Mouse (Mus musculus): ENCODE data around the gene Tmem91. TPM values are rescaled to one million over a fixed set of nuclear protein-coding genes. Genes with fewer than 3 reads are reported as not detected.

Gene Tmem91
- polyA plus RNA-seq, 1 experiment from 2014 or later = 5.7 TPM

- Histone ChIP-seq H3K9ac (peak overlapping the region; percentile 58), H3K27ac (no peak overlapping the region), H3K4me3 (peak overlapping the region; percentile 65), H3K4me1 (peaks cover 9% of the 10 kb centered on the region; the same call in 1 of the 2 replicates), H3K27me3 (replicated peaks) (no peaks in the 10 kb centered on the region), H3K36me3 (peaks cover 6% of the 10 kb centered on the region; the same call in 1 of the 2 replicates), H3K4me2 (replicated peaks) (peak overlapping the region; percentile 82), H3K9me3 (no peaks in the 10 kb centered on the region)
- ATAC-seq (ENCODE audit: low FRiP score, low read depth) = no peak
- 43% methylated on average over 10 of the region's 10 CpGs for WGBS
Observed at GRCm38 (mm10) chr7:25657785-25658184, 17.2 kb downstream of the Tmem91 start.

- Histone ChIP-seq H3K36me3 (no peaks in the 10 kb centered on the region), H3K9me3 (no peaks in the 10 kb centered on the region), H3K27ac (no peak overlapping the region), H3K4me1 (peaks cover 9% of the 10 kb centered on the region; the same call in 1 of the 2 replicates), H3K27me3 (replicated peaks) (no peaks in the 10 kb centered on the region), H3K4me2 (replicated peaks) (no peak overlapping the region), H3K4me3 (no peak overlapping the region), H3K9ac (no peak overlapping the region)
- WGBS = 78% methylated on average over 11 of the region's 11 CpGs
- no peak for ATAC-seq (ENCODE audit: low FRiP score, low read depth)
Observed at GRCm38 (mm10) chr7:25655601-25656428, 19.2 kb downstream of the Tmem91 start.

- Histone ChIP-seq H3K9ac (no peak overlapping the region), H3K4me2 (replicated peaks) (no peak overlapping the region), H3K27ac (no peak overlapping the region), H3K27me3 (replicated peaks) (no peaks in the 10 kb centered on the region), H3K4me3 (no peak overlapping the region), H3K4me1 (peaks cover under 1% of the 10 kb centered on the region; the same call in 1 of the 2 replicates), H3K36me3 (no peaks in the 10 kb centered on the region; the same call in 1 of the 2 replicates), H3K9me3 (no peaks in the 10 kb centered on the region)
- 92% methylated on average over 12 of the region's 12 CpGs for WGBS
- no peak for ATAC-seq (ENCODE audit: low FRiP score, low read depth)
Observed at GRCm38 (mm10) chr7:25652244-25652759, 22.7 kb downstream of the Tmem91 start.

- Histone ChIP-seq H3K4me2 (replicated peaks) (no peak overlapping the region), H3K9me3 (no peaks in the 10 kb centered on the region), H3K9ac (no peak overlapping the region), H3K27ac (no peak overlapping the region), H3K4me3 (no peak overlapping the region), H3K4me1 (no peaks in the 10 kb centered on the region), H3K36me3 (no peaks in the 10 kb centered on the region; the same call in 1 of the 2 replicates), H3K27me3 (replicated peaks) (no peaks in the 10 kb centered on the region)
- ATAC-seq (ENCODE audit: low FRiP score, low read depth) = no peak
- WGBS = 88% methylated on average over 8 of the region's 8 CpGs
Observed at GRCm38 (mm10) chr7:25651281-25651680, 23.7 kb downstream of the Tmem91 start.

- H3K4me2 ChIP-seq (replicated peaks) = no peak overlapping the region
- H3K4me3 ChIP-seq = no peak overlapping the region
- no peak overlapping the region for H3K27ac ChIP-seq
- H3K36me3 ChIP-seq = no peaks in the 10 kb centered on the region; the same call in 1 of the 2 replicates
- no peaks in the 10 kb centered on the region for H3K4me1 ChIP-seq
- H3K9ac ChIP-seq = no peak overlapping the region
- 86% methylated on average over 5 of the region's 5 CpGs for WGBS
- ATAC-seq (ENCODE audit: low FRiP score, low read depth) = no peak
- H3K9me3 ChIP-seq = no peaks in the 10 kb centered on the region
- H3K27me3 ChIP-seq (replicated peaks) = no peaks in the 10 kb centered on the region
Observed at GRCm38 (mm10) chr7:25649839-25650238, 25.1 kb downstream of the Tmem91 start.

GRCm38 (mm10) chr7:25647574-25648123 lies 27.3 kb downstream of the Tmem91 start:
- Histone ChIP-seq H3K9ac (no peak overlapping the region), H3K4me3 (no peak overlapping the region), H3K9me3 (no peaks in the 10 kb centered on the region), H3K27me3 (replicated peaks) (no peaks in the 10 kb centered on the region), H3K4me1 (no peaks in the 10 kb centered on the region), H3K27ac (no peak overlapping the region), H3K4me2 (replicated peaks) (no peak overlapping the region), H3K36me3 (no peaks in the 10 kb centered on the region; the same call in 1 of the 2 replicates)
- ATAC-seq (ENCODE audit: low FRiP score, low read depth) = no peak
- 59% methylated on average over 5 of the region's 5 CpGs for WGBS

GRCm38 (mm10) chr7:25645074-25645473 lies 29.9 kb downstream of the Tmem91 start:
- WGBS = 64% methylated on average over 14 of the region's 14 CpGs
- Histone ChIP-seq H3K4me3 (no peak overlapping the region), H3K9ac (no peak overlapping the region), H3K9me3 (no peaks in the 10 kb centered on the region), H3K4me1 (no peaks in the 10 kb centered on the region), H3K4me2 (replicated peaks) (no peak overlapping the region), H3K27me3 (replicated peaks) (no peaks in the 10 kb centered on the region), H3K36me3 (peaks cover 6% of the 10 kb centered on the region), H3K27ac (no peak overlapping the region)
- no peak for ATAC-seq (ENCODE audit: low FRiP score, low read depth)

- Histone ChIP-seq H3K27me3 (replicated peaks) (no peaks in the 10 kb centered on the region), H3K27ac (no peak overlapping the region), H3K4me2 (replicated peaks) (no peak overlapping the region), H3K4me3 (no peak overlapping the region), H3K4me1 (no peaks in the 10 kb centered on the region), H3K36me3 (peaks cover 6% of the 10 kb centered on the region), H3K9me3 (no peaks in the 10 kb centered on the region), H3K9ac (no peak overlapping the region)
- WGBS = 87% methylated on average over 4 of the region's 4 CpGs
- ATAC-seq (ENCODE audit: low FRiP score, low read depth) = no peak
Observed at GRCm38 (mm10) chr7:25644631-25645030, 30.3 kb downstream of the Tmem91 start.

- H3K27ac ChIP-seq = no peak overlapping the region
- no peak for ATAC-seq (ENCODE audit: low FRiP score, low read depth)
- H3K4me2 ChIP-seq (replicated peaks) = no peak overlapping the region
- WGBS = 85% methylated on average over 10 of the region's 10 CpGs
- no peaks in the 10 kb centered on the region for H3K9me3 ChIP-seq
- H3K4me1 ChIP-seq = no peaks in the 10 kb centered on the region
- no peak overlapping the region for H3K4me3 ChIP-seq
- no peaks in the 10 kb centered on the region for H3K27me3 ChIP-seq (replicated peaks)
- H3K36me3 ChIP-seq = peaks cover 6% of the 10 kb centered on the region
- no peak overlapping the region for H3K9ac ChIP-seq
Observed at GRCm38 (mm10) chr7:25644136-25644535, 30.8 kb downstream of the Tmem91 start.

GRCm38 (mm10) chr7:25639754-25640153 lies 35.2 kb downstream of the Tmem91 start:
- Histone ChIP-seq H3K9ac (no peak overlapping the region), H3K9me3 (no peaks in the 10 kb centered on the region), H3K4me2 (replicated peaks) (no peak overlapping the region), H3K27me3 (replicated peaks) (no peaks in the 10 kb centered on the region), H3K36me3 (peaks cover 24% of the 10 kb centered on the region), H3K4me1 (no peaks in the 10 kb centered on the region), H3K4me3 (no peak overlapping the region), H3K27ac (no peak overlapping the region)
- 95% methylated on average over 4 of the region's 4 CpGs for WGBS
- ATAC-seq (ENCODE audit: low FRiP score, low read depth) = no peak

GRCm38 (mm10) chr7:25637099-25637498 lies 37.9 kb downstream of the Tmem91 start:
- Histone ChIP-seq H3K9me3 (no peaks in the 10 kb centered on the region), H3K27ac (no peak overlapping the region), H3K4me2 (replicated peaks) (no peak overlapping the region), H3K4me1 (no peaks in the 10 kb centered on the region), H3K4me3 (no peak overlapping the region), H3K9ac (no peak overlapping the region), H3K27me3 (replicated peaks) (no peaks in the 10 kb centered on the region), H3K36me3 (peaks cover 39% of the 10 kb centered on the region)
- no peak; the same call in 1 of the 2 replicates for ATAC-seq (ENCODE audit: low FRiP score, low read depth)
- WGBS = 94% methylated on average over 5 of the region's 5 CpGs

- Histone ChIP-seq H3K36me3 (peaks cover 45% of the 10 kb centered on the region), H3K9ac (no peak overlapping the region), H3K4me3 (no peak overlapping the region), H3K9me3 (no peaks in the 10 kb centered on the region), H3K27me3 (replicated peaks) (no peaks in the 10 kb centered on the region), H3K4me1 (no peaks in the 10 kb centered on the region), H3K27ac (no peak overlapping the region), H3K4me2 (replicated peaks) (no peak overlapping the region)
- ATAC-seq (ENCODE audit: low FRiP score, low read depth) = no peak
- 78% methylated on average over 3 of the region's 3 CpGs for WGBS
Observed at GRCm38 (mm10) chr7:25636373-25636772, 38.6 kb downstream of the Tmem91 start.

Data from neural tube, embryonic 12.5 days (tissue).